Comparison of ENCODE assay signal across 11 mouse cellular contexts in genomic region chr11:94927771-94928291, GRCm38 (mm10). TPM values are rescaled to one million over a fixed set of nuclear protein-coding genes. Genes with fewer than 3 reads are reported as not detected.
DNase-seq lines count a peak whose midpoint lies in the region; ATAC-seq and TF ChIP-seq lines count a peak whose summit lies in the region.
"Had no signal": no experiment of that assay in that cellular context is flagged by ENCODE, and none has a peak within 500 bp of the region (broad histone marks: within the 10 kb centered on the region; RNA-seq: fewer than 3 reads in every experiment).

No protein-coding gene starts in this region.

- H3K4me3 ChIP-seq in forebrain, embryonic 10.5 days: no peak overlapping the region
- no peak overlapping the region for H3K4me3 ChIP-seq in forebrain, embryonic 14.5 days (ENCODE audit: low read depth, low read length)
- H3K4me3 ChIP-seq in lung, adult 2 months (replicated peaks; ENCODE audit: extremely low read depth, low read depth, low read length): no peak overlapping the region
- H3K4me3 ChIP-seq in intestine, embryonic 14.5 days (ENCODE audit: low read depth, low read length): no peak overlapping the region
- H3K4me3 ChIP-seq in stomach, postnatal 0 days (ENCODE audit: low read depth, low read length): no peak overlapping the region
- H3K4me3 ChIP-seq: hindbrain, embryonic 13.5 days; liver, embryonic 15.5 days had no signal

- WGBS in forebrain, embryonic 10.5 days: 29% methylated on average over 5 of the region's 5 CpGs
- WGBS in forebrain, embryonic 14.5 days: 29% methylated on average over 5 of the region's 5 CpGs
- 14% methylated on average over 5 of the region's 5 CpGs for WGBS in lung, adult 2 months
- 12% methylated on average over 5 of the region's 5 CpGs for WGBS in intestine, embryonic 14.5 days
- WGBS in stomach, postnatal 0 days: 3% methylated on average over 5 of the region's 5 CpGs

- no peak for TF ChIP-seq CTCF in lung, adult 2 months (IDR thresholded peaks at IDR 0.05; ENCODE audit: insufficient read depth, low read length)
- TF ChIP-seq CTCF in stomach, postnatal 0 days (IDR thresholded peaks at IDR 0.05; ENCODE audit: low read depth): no peak

- H3K27ac ChIP-seq in forebrain, embryonic 10.5 days: peak overlapping the region; percentile 80
- H3K27ac ChIP-seq in forebrain, embryonic 14.5 days (ENCODE audit: low read depth, low read length): no peak overlapping the region
- H3K27ac ChIP-seq in intestine, embryonic 14.5 days (ENCODE audit: low read depth): peak overlapping the region; percentile 98
- peak overlapping the region; percentile 91 for H3K27ac ChIP-seq in stomach, postnatal 0 days (replicated peaks)
- H3K27ac ChIP-seq: hindbrain, embryonic 13.5 days; liver, embryonic 15.5 days had no signal

- H3K27me3 ChIP-seq in forebrain, embryonic 10.5 days (ENCODE audit: poor library complexity, severe bottlenecking): peaks cover 50% of the 10 kb centered on the region
- no peaks in the 10 kb centered on the region for H3K27me3 ChIP-seq in forebrain, embryonic 14.5 days (replicated peaks; ENCODE audit: control insufficient read depth, insufficient read depth, low read length)
- no peaks in the 10 kb centered on the region for H3K27me3 ChIP-seq in intestine, embryonic 14.5 days (replicated peaks; ENCODE audit: control insufficient read depth, insufficient read depth, low read length)
- no peaks in the 10 kb centered on the region for H3K27me3 ChIP-seq in stomach, postnatal 0 days (ENCODE audit: control insufficient read depth, insufficient read depth, low read length)

- H3K9me3 ChIP-seq in forebrain, embryonic 10.5 days: no peaks in the 10 kb centered on the region
- no peaks in the 10 kb centered on the region for H3K9me3 ChIP-seq in forebrain, embryonic 14.5 days (replicated peaks; ENCODE audit: control insufficient read depth, low read length)
- no peaks in the 10 kb centered on the region for H3K9me3 ChIP-seq in intestine, embryonic 14.5 days (ENCODE audit: control insufficient read depth, low read length)
- no peaks in the 10 kb centered on the region for H3K9me3 ChIP-seq in stomach, postnatal 0 days (ENCODE audit: control insufficient read depth, low read length)
- H3K9me3 ChIP-seq: hindbrain, embryonic 13.5 days; liver, embryonic 15.5 days had no signal

- H3K4me2 ChIP-seq in forebrain, embryonic 14.5 days (ENCODE audit: low read length): no peak overlapping the region
- 0 out of 2 replicates have a peak overlapping the region, but pooled peaks have one; percentile 42 for H3K4me2 ChIP-seq in intestine, embryonic 14.5 days (ENCODE audit: low read length)
- H3K4me2 ChIP-seq in stomach, postnatal 0 days (replicated peaks; ENCODE audit: low read depth): no peak overlapping the region; the same call in 1 of the 2 replicates

- no peak for ATAC-seq in forebrain, embryonic 14.5 days
- no peak for ATAC-seq in intestine, embryonic 14.5 days (replicated peaks; ENCODE audit: low FRiP score, low TSS enrichment, low read depth)
- no peak for ATAC-seq in stomach, postnatal 0 days (ENCODE audit: low FRiP score, low TSS enrichment)

- no peak for DNase-seq in forebrain, embryonic 10.5 days (ENCODE audit: extremely low spot score, low spot score)
- DNase-seq in forebrain, embryonic 14.5 days (ENCODE audit: low spot score): no peak
- DNase-seq in lung, postnatal 10 days: peak; percentile 42
- no peak for DNase-seq in lung, adult 2 months
- no peak for DNase-seq in intestine, embryonic 14.5 days (ENCODE audit: low spot score)
- no peak for DNase-seq in stomach, postnatal 0 days (ENCODE audit: low spot score)
- no peak for DNase-seq in spleen, adult 12 weeks (ENCODE audit: low spot score)
- no peak for DNase-seq in cerebellum, postnatal 36 days

- H3K4me1 ChIP-seq in forebrain, embryonic 10.5 days: peaks cover 35% of the 10 kb centered on the region
- peaks cover 7% of the 10 kb centered on the region for H3K4me1 ChIP-seq in forebrain, embryonic 14.5 days (ENCODE audit: control insufficient read depth, insufficient read depth, low read length)
- peaks cover 3% of the 10 kb centered on the region; the same call in 1 of the 2 replicates for H3K4me1 ChIP-seq in lung, adult 2 months (ENCODE audit: control insufficient read depth, insufficient read depth, low read length)
- peaks cover 44% of the 10 kb centered on the region for H3K4me1 ChIP-seq in intestine, embryonic 14.5 days (replicated peaks; ENCODE audit: control insufficient read depth, insufficient read depth, low read length)
- H3K4me1 ChIP-seq in stomach, postnatal 0 days (replicated peaks; ENCODE audit: control insufficient read depth, insufficient read depth): peaks cover 11% of the 10 kb centered on the region

- no peak for TF ChIP-seq POLR2A in lung, adult 2 months (IDR thresholded peaks at IDR 0.05; ENCODE audit: borderline replicate concordance, extremely low read depth, low read depth, low read length)

- H3K36me3 ChIP-seq in forebrain, embryonic 10.5 days (replicated peaks): no peaks in the 10 kb centered on the region
- no peaks in the 10 kb centered on the region for H3K36me3 ChIP-seq in forebrain, embryonic 14.5 days (ENCODE audit: control insufficient read depth, insufficient read depth, low read length)
- H3K36me3 ChIP-seq in intestine, embryonic 14.5 days (ENCODE audit: control insufficient read depth, insufficient read depth, low read length): no peaks in the 10 kb centered on the region
- no peaks in the 10 kb centered on the region for H3K36me3 ChIP-seq in stomach, postnatal 0 days (ENCODE audit: control insufficient read depth, insufficient read depth, low read length)
- H3K36me3 ChIP-seq: hindbrain, embryonic 13.5 days; liver, embryonic 15.5 days had no signal

- TF ChIP-seq EP300 in stomach, postnatal 0 days (optimal IDR thresholded peaks at IDR 0.05): no peak

- H3K9ac ChIP-seq in forebrain, embryonic 14.5 days (ENCODE audit: low read length): no peak overlapping the region; the same call in 1 of the 2 replicates
- 0 out of 2 replicates have a peak overlapping the region, but pooled peaks have one; percentile 5 for H3K9ac ChIP-seq in intestine, embryonic 14.5 days (ENCODE audit: low read length)
- H3K9ac ChIP-seq in stomach, postnatal 0 days (ENCODE audit: low read length): 0 out of 2 replicates have a peak overlapping the region, but pooled peaks have one; percentile 35
- H3K9ac ChIP-seq: hindbrain, embryonic 13.5 days; liver, embryonic 15.5 days had no signal

RNA-seq across cellular contexts. Expression of gene Col1a1, which starts 8.2 kb away (rescaled TPM):
- 62.2 and 65.3 TPM in 2 replicates for polyA plus RNA-seq in forebrain, embryonic 10.5 days (2016; fragmentation: Nextera tagmentation; extraction: Ambion mirVana)
- 20.6 and 41.7 TPM in 2 replicates for polyA plus RNA-seq in forebrain, embryonic 14.5 days (2014; fragmentation: Nextera tagmentation; extraction: Ambion mirVana)
- 108 and 115 TPM in 2 replicates for polyA plus RNA-seq in lung, adult 2 months (2012; rRNA removed)
- 841 and 905 TPM in 2 replicates for polyA plus RNA-seq in intestine, embryonic 14.5 days (2014; fragmentation: Nextera tagmentation; extraction: Ambion mirVana)
- polyA plus RNA-seq in stomach, postnatal 0 days (2015; fragmentation: Nextera tagmentation; extraction: Ambion mirVana): 816 and 869 TPM in 2 replicates

RNA-seq across cellular contexts. Expression of gene Hils1, which starts 39.6 kb away (rescaled TPM):
- not detected in 2 replicates for polyA plus RNA-seq in forebrain, embryonic 10.5 days (2016; fragmentation: Nextera tagmentation; extraction: Ambion mirVana)
- polyA plus RNA-seq in forebrain, embryonic 14.5 days (2014; fragmentation: Nextera tagmentation; extraction: Ambion mirVana): not detected in 2 replicates
- not detected in 2 replicates for polyA plus RNA-seq in lung, adult 2 months (2012; rRNA removed)
- not detected in 2 replicates for polyA plus RNA-seq in intestine, embryonic 14.5 days (2014; fragmentation: Nextera tagmentation; extraction: Ambion mirVana)
- not detected in 2 replicates for polyA plus RNA-seq in stomach, postnatal 0 days (2015; fragmentation: Nextera tagmentation; extraction: Ambion mirVana)
- polyA plus RNA-seq: hindbrain, embryonic 13.5 days; liver, embryonic 15.5 days; neural tube, embryonic 14.5 days had no signal

RNA-seq across cellular contexts. Expression of gene Sgca, which starts 48.3 kb away (rescaled TPM):
- not detected in 2 replicates for polyA plus RNA-seq in forebrain, embryonic 10.5 days (2016; fragmentation: Nextera tagmentation; extraction: Ambion mirVana)
- not detected in 2 replicates for polyA plus RNA-seq in forebrain, embryonic 14.5 days (2014; fragmentation: Nextera tagmentation; extraction: Ambion mirVana)
- polyA plus RNA-seq in lung, adult 2 months (2012; rRNA removed): 19.9 and 54.4 TPM in 2 replicates
- polyA plus RNA-seq in intestine, embryonic 14.5 days (2014; fragmentation: Nextera tagmentation; extraction: Ambion mirVana): 0.22 TPM in 1 of 2 replicates, not detected in the other
- 0.47 and 0.80 TPM in 2 replicates for polyA plus RNA-seq in stomach, postnatal 0 days (2015; fragmentation: Nextera tagmentation; extraction: Ambion mirVana)
- polyA plus RNA-seq: neural tube, embryonic 14.5 days had no signal

Comparison
In these comparisons a context has a peak if more than half of its experiments do, and no peak if none do; other contexts are left out.
1. RNA of gene Sgca, which starts 48.3 kb away (polyA plus RNA-seq): 19.9 to 54.4 TPM in lung, adult 2 months; 0.47 to 0.80 TPM in stomach, postnatal 0 days, not detected in forebrain, embryonic 10.5 days, not detected in forebrain, embryonic 14.5 days and 0.22 TPM in intestine, embryonic 14.5 days; every median in the first group is over 10 times any median in the second.